Mouse (Mus musculus): ENCODE results near the gene Lrtm1.

Gene Lrtm1

GRCm38 (mm10) chr14:29017883-29018282 lies at the start of gene Lrtm1:
Gene Lrtm1, plus strand, starts transcription at chr14:29018208.
- no peak for ATAC-seq (ENCODE audit: insufficient number of reproducible peaks, low FRiP score, low TSS enrichment)

- ATAC-seq (ENCODE audit: insufficient number of reproducible peaks, low FRiP score, low TSS enrichment): no peak
These were observed 48.8 kb upstream of the Lrtm1 start for GRCm38 (mm10) chr14:28969247-28969646.

DNA sequence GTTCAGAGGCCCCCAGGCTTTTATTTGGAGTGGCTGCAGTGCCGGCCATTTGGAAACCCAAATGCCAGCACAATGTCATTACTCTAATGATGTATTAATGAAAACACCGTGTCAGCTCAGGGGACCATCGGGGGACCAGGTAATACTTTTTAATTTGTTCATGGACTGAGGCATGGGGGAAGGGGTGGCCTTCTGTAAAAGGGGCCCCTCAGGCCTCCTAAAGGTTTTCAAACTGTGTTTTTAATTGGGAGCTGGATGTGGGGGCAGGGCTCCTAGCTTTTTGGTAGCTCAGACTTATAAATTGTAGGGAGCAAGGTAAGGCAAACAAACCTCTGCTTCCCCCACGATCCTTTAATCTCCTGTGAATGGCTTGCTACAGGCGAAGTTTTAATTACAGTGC lies 45.4 kb upstream of the Lrtm1 start:
- no peak for ATAC-seq (ENCODE audit: insufficient number of reproducible peaks, low FRiP score, low TSS enrichment)

DNA sequence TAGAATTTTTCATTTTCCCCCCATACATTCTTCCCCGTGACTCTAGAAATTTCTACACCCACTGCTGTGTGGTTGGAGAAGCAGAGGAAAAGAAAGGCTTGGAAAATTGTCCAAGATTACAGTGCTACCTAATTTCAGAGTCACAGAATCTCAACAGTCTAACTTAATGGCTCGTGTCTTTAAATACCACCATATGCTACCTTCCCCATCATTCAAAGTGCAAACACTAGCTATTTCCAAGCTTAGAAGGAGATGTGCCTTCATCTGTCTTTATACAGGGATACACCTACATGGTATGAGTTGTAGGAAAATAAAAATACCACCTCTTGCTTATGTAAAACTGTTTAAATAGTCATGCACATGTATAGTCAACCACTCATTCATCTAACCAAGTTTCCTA lies 38.8 kb upstream of the Lrtm1 start:
- ATAC-seq (ENCODE audit: insufficient number of reproducible peaks, low FRiP score, low TSS enrichment): no peak

DNA sequence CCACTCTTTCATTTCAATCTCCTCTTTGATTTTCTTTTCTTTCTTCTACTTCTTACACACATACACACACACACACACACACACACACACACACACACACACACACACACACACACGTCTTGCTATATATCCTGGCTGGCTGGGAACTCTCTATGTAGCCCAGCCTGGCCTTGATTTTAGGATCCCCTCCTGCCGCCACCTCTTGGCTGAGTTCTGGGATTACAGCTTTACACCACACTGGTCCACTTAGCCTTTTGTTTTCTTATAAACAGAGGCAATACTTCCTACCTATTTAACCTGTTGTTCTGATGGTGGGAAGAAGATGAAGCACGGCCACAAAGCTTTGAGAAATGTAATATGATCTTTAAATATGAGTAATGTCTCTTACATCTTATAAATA lies 37.5 kb upstream of the Lrtm1 start:
- ATAC-seq (ENCODE audit: insufficient number of reproducible peaks, low FRiP score, low TSS enrichment): no peak

GRCm38 (mm10) chr14:28984276-28984675 lies 33.7 kb upstream of the Lrtm1 start:
- no peak for ATAC-seq (ENCODE audit: insufficient number of reproducible peaks, low FRiP score, low TSS enrichment)

GRCm38 (mm10) chr14:28988211-28988900 lies 29.7 kb upstream of the Lrtm1 start:
- no peak for ATAC-seq (ENCODE audit: insufficient number of reproducible peaks, low FRiP score, low TSS enrichment)

- no peak for ATAC-seq (ENCODE audit: insufficient number of reproducible peaks, low FRiP score, low TSS enrichment)
These were observed 21.4 kb upstream of the Lrtm1 start for GRCm38 (mm10) chr14:28996569-28996968.

- no peak for ATAC-seq (ENCODE audit: insufficient number of reproducible peaks, low FRiP score, low TSS enrichment)
These were observed 12.7 kb upstream of the Lrtm1 start for GRCm38 (mm10) chr14:29005228-29005840.

DNA sequence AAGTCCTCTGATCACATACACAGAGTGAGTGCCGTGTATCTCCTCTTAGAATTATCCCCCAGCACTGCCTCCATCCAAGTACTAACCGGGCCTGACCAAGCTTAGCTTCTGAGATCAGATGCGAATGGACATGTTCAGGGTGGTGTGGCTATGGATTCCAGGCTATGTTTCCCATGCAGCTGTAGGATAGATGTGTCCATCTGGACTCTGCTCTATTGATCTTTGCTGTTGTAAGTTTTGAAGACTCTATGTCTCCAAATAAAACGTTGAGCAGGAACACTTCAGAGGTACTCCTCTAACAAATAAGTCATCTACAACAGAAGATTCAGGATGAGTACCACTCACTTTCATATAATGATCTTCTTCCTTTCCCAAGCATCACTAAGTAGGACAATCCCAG lies 8.4 kb upstream of the Lrtm1 start:
- ATAC-seq (ENCODE audit: insufficient number of reproducible peaks, low FRiP score, low TSS enrichment): no peak

DNA sequence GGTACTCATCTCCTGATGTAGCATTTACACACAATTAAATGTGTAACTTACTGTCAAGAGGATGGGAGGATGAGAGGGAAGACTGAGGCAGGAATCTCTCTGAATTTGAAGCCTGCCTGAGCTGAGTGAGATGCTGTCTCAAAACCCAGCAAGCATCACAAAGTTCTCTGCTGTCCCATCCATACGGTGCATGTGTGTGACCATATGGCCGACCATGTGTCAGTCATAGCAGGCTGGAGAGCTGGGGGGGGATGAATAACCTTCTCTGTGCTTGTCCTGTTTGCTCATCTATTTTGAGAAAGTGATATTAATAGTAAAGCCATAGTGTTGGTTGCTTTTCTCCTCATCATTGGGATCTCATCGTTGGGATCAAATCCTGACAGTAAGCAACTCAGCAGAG lies 4.8 kb upstream of the Lrtm1 start:
- 0 out of 2 replicates have a peak, but pooled peaks have one; percentile 49 for ATAC-seq (ENCODE audit: insufficient number of reproducible peaks, low FRiP score, low TSS enrichment)

DNA sequence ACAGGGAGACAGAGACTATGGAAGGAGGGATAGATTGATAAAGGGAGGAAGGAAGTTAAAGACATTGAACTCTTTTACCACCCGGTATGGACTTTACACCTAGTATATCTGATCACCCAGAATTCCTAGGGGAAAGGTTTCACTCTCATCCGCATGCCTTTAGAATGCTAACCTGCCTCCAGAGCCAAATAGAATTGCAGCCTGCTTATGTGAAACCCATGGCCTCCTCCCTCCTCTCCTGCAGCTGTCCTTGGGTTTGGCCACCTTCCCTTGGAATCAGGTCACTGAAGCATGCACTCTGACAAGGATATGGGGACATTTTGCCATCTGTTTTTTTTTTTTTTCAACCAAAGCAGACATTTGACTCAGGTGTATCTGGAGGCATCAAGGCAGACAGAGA lies 3.3 kb upstream of the Lrtm1 start:
- ATAC-seq (ENCODE audit: insufficient number of reproducible peaks, low FRiP score, low TSS enrichment): peak; percentile 53

GRCm38 (mm10) chr14:29015896-29016295 lies 2.1 kb upstream of the Lrtm1 start:
- ATAC-seq (ENCODE audit: insufficient number of reproducible peaks, low FRiP score, low TSS enrichment): no peak

DNA sequence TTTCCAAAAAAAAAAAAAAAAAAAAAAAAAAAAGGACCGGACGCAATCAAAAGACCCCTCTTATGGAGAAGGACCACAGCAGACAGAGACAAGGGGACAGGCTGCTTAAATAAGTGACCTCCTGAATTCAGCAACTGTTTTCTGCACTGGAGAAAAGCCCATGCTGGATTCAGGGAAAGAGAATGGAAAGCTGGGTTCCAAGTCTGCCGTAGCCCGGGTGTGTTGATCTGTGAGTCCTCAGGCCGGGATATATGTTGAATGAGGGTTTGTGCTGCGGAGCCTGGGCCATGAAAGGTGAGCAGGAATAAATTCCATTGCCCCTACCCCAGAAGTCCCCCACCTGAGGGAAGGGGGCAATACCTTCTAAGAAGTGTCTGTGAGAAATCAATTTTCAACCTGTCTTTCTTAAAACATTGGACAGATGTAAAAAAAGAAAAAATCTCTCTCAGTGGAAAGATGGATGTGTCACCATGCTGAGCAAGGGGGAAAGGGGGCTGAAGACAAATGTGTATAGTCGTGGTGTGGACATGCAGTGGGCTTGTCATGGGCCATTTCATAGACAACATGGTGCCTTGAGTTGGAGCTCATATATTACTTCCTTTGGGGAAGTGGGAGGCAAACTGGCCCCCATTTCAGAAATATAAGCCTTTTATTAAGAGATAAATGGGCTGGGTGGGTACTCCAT lies 450 bp downstream of the Lrtm1 start:
- ATAC-seq (ENCODE audit: insufficient number of reproducible peaks, low FRiP score, low TSS enrichment): no peak

GRCm38 (mm10) chr14:29021295-29021694 lies 3.3 kb downstream of the Lrtm1 start:
- no peak for ATAC-seq (ENCODE audit: insufficient number of reproducible peaks, low FRiP score, low TSS enrichment)

DNA sequence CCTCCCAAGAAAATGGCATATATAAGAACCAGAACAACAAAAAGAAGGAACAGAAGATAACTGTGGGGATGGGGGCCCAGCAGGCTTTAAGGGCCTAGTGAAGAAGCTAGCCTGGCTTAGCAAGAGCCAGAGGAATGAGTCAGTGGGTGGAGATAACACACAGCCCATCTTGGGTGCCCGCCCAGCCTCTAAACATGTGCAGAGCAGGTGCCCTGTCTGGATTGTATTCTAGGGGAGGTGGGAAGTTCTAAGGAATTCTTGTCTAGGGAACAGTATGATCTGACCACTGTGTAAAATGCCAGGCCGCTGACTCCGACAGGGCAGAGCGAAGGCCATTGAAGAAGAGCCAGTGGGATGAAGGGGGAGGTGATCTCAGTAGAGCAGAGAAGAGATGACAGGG lies 5.2 kb downstream of the Lrtm1 start:
- ATAC-seq (ENCODE audit: insufficient number of reproducible peaks, low FRiP score, low TSS enrichment): no peak

- peak; percentile 31; the same call in 1 of the 2 replicates for ATAC-seq (ENCODE audit: insufficient number of reproducible peaks, low FRiP score, low TSS enrichment)
These were observed 7.3 kb downstream of the Lrtm1 start for GRCm38 (mm10) chr14:29025335-29025734.

DNA sequence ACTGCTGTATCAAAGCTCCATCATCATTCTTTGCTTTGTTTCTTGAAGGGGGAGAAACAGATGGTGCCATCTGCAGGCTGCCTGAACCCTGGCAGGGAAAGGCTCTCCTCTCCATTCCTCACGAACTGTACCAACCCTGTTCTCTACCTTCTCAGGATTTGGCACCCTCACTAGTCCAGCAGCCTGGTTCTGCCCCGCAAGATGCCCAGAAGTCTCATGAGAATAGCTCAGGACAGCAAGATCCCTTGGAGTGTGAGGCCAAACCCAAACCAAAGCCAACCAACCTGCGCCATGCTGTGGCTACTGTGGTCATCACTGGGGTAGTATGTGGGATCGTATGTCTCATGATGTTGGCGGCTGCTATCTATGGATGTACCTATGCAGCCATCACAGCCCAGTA lies 9.3 kb downstream of the Lrtm1 start:
- peak; percentile 75 for ATAC-seq (ENCODE audit: insufficient number of reproducible peaks, low FRiP score, low TSS enrichment)

GRCm38 (mm10) chr14:29028391-29029106 lies 10.5 kb downstream of the Lrtm1 start:
- no peak for ATAC-seq (ENCODE audit: insufficient number of reproducible peaks, low FRiP score, low TSS enrichment)

DNA sequence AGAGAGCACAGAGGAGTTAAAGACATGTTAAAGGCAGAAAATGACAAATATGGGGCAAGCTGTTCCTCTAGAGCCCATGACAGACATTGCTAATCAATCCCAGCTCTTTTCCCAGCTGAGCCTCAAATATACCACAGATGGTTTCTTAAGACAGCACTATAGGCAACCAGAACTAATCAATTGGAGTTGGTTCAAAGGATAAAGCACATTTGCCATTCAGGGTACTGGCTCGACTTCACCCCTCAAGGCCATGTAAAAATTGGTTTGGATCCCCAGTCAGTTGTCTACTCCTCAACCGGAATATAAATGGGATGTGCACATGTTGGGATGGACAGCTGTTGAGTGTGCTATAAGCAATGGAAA lies 11.1 kb downstream of the Lrtm1 start:
- ATAC-seq (ENCODE audit: insufficient number of reproducible peaks, low FRiP score, low TSS enrichment): no peak

DNA sequence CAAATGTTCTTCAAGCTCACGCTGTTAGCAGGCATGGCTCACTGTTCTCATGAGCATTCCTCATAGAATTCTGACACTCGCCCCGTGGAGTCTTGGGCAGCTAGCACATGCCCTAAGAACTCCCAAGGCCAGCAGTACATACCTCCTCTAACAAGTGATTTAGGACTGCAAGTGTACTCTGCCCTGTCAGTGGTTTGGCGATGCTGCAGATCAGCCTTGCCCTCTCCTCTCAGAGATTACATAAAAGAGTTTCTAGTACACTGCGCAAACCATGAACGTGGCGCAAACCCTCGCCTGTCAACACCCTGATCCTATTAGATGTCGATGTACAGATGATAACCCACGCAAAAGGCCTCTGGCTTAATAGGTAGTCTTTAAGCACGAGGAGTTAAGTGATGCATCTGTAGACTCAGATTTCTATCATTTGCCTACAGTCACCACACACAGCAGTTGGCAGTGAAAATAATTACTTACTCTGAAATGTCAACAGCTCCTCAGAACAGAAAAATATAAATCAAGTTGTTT lies 11.9 kb downstream of the Lrtm1 start:
- ATAC-seq (ENCODE audit: insufficient number of reproducible peaks, low FRiP score, low TSS enrichment): no peak

All from cerebellum, adult (tissue).